Mouse (Mus musculus): ENCODE measurements around the gene Kcnk7.

Kcnk7 gene

DNA sequence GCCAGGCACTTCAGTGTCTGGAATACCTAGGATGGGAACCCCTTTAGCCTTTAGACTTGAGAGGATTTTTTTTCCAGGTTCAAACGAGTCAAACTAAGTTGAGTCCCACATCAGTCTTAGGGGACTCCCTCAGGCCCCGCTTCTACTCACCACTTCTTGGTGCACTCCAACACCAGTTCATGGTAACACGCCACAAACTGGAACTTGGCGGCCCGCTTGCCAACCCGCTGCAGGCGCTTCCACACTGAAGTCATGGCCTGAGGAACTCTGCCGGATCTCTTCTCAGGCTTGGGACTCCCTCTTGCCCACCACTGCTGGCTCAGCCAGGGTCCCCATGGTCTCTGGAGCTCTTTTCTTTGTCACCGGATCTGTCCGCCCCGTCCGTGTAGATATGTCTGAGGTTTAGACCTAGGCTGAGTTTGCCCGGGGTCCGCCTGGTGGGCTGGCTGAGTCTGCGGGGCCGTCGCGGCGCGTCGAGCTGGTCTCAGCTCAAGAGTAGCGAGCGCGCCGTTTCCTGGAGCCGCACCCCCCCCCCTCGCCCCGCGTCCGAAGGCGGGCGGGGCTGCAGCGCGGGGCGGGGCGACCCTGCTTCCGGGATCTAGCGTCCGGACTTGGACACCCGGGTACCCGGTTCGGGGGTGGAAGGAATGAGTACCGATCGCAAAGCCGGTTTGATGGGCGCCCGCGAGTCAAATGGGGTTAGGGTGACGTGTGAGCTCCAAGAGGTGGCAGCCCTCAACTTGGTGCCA is 21.8 kb downstream of the Kcnk7 start, which contains the start of gene Ehbp1l1:
Ehbp1l1 (minus strand) TSS at position 551 of the 749 bp plus-strand sequence.
- peak; percentile 66 for DNase-seq

DNA sequence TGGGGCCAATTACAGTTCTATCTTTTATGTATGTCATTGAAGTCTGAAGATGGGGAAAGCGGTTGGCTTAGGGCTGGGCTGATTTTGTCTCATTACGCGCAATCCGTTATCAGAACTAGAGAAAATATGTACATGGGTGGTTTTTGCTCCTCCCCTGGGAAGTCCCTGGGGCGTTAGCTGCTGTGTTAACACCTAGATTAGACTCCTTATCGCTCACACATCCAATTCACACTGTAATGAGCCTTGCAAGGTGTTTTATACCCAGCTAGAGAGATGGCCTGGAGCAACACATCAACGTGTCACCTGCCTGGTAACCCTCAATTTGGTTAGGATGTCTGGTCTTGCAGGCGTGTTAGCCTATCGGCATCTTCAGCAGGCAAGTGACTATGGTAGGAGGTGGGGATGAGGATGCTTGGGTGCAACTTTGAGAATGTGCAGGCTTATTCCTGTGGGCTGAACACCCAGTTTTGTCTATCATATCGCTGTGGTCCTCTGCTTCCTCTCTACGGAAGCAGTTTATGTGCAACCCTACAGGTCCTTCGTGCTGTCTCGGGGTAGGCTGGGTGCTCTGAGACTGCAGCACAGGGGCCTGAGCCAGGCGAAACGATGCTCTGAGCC is 22.9 kb downstream of the Kcnk7 start:
- DNase-seq: peak in 1 of 2 experiments; percentile 15

DNA sequence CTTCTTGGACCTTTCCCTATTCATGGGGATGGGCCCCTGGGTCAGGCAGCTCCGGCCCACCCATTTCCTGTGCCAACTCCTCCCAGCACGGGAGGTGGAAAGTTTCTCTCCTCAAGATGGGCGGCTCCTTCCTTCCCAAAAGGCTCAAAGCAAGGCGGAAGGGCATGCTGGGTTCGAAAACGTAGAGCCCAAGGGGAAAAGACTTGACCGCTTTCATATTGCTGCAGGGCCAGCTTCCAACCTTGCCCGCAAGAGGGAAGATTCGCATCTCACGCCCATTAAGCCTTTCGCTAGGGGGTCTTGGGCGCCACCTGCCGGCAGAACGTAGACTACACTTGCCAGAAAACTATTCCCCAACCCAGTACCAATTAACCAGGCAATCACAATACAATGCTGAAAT is 23.5 kb downstream of the Kcnk7 start:
- DNase-seq: peak; percentile 94 to 97

DNA sequence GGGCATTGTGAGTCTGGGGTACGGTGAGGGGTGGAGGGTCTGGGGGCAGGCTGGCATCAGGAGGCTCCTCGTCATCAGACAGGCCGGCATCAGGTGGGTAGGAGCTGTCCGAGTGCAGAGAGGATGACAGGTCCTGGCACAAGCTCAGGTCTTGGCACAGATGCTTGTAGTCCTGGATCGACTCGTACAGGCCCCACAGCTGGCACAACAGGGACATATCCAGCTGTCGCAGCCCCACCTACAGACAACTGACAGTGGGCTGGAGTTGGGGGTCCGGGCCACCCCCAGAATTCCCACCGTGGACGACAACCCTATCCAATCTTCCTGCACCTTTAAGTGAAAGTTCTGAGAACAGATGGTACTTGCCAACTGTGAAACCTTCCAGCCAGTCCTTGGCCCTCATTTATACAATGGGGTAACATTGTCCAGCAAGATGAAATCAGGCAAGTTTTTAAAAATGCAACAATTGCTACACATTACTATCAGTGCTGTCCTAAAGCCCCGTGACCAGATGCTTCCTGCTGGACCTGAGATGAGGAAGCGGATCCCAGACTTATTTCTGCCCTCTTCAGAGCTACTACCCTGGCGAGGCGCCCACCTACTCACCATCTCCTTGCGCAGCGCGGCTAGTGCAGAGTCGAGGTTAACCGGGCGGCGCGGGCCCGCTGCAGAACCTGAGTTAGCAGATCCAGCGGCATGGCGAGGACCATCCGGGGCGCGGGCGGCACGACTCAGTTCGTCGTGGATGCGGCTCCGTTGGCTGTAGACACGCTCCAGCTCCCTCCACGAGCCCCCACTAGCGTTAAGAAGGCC is 24.7 kb downstream of the Kcnk7 start:
- peak; percentile 89 for DNase-seq

DNA sequence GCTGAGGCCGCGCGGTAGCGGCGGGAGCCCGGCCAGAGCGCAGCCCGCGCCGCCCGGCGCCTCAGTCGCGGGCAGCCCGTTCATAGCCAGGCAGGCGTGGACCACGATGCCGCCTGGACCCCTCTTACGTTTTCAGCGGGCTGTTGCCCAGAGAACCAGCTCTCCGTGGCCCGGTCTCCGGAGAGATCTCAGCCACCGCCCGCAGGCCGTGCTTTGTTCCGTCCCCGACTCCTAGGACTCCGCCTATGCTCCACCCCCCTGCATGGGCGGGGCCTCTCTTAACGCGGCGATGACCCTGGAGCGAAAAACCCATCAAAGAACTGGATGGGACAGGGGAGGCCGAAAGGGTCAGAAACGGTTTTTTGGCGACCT is 25.3 kb downstream of the Kcnk7 start, which contains the start of gene Fam89b:
Fam89b (minus strand) TSS at position 210 of the 372 bp plus-strand sequence.
- peak; percentile 93 to 96 for DNase-seq

DNA sequence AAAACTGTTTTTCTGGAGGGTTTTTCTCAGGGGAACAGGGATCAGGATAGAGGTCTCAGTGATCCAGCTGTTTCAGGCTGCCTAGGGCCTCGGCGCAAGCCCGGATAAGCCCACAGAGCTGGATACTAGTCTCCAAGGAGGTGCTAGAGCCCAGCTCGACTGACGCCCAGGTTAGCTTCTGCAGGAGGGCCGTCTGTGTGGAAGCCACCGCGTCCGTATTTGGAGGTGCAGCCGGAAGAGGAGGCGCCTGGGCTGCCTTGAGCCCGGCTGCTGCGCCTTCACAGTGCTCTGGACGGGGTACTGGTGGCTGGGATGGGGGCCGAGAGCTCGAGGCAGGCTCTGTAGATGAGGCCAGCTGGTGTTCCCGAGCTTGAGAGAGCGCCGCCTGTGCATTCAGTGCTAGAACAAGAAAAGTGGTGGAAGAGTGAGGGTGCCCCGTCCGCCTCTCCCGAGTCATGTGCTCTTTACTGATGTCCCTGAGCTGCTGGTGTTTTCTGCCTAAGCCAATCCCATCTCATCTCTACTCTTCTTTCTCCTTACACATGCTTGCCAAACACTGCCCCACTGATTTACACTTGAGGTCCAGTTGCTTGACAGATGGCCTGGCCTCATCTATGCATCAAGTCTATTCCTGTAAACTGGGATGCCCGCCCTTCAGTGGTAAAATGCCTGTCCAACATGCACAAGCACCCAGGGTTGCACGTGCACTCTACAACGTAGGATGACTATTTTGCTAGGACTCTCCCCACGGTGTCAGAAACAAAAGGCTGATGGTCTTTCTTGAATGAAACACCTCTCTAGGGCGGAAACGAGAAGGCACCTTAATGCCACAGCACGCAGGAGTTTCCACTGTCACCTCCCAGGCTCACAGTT is 26.4 kb downstream of the Kcnk7 start:
- peak; percentile 81 to 85 for DNase-seq

DNA sequence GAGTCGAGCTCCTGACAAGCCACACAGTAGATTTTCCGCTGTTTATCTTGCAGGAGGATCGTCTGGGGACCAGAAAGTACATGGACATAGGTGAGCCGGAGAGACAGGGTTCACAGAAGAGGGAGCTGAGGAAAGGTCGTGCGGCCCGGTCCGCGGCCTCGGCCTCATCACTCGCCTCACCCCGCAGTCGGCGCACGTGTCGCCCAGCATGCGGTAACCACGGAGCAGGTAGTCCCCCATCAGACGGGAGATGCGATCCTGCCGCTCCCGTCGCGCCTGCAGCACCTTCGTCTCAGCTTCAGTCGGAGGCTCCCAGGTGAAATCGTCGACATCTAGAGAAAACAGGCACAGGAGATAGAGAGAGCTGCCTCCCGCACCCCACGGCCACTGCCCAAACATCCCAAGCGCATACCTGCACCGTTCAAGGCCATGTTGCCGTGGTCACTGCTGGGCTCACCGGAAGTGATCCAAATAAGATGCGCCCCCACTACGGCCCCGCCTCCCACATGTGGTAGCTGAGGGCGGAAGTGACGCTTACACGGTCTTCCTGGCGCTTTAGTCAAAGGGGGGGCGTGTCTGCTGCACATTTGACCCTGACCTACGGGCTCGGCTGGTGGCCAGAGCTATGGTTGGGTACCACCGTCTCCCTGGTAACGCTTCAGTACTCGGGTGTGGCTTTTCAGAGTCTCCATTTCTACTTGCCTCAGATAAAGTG is 27.3 kb downstream of the Kcnk7 start:
- DNase-seq: peak; percentile 97 to 98

DNA sequence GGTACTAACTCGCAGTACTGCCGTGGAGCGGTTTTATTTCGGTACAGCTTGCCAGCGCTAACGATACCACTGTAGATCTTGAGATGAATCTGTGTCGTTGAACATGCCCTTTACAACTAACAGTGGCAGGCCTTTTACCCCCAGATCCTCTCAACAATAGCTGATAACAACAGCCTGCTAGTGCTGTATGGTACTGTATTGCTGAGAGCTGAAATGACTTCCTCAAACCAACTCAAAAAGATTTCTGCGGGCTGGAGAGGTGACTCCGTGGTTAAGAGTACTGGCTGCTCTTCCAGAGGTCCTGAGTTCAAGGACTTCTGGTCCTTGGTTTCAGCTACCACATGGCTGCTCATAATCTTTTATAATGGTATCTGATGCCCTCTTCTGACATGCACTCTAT is 30.2 kb downstream of the Kcnk7 start:
- DNase-seq: no peak

DNA sequence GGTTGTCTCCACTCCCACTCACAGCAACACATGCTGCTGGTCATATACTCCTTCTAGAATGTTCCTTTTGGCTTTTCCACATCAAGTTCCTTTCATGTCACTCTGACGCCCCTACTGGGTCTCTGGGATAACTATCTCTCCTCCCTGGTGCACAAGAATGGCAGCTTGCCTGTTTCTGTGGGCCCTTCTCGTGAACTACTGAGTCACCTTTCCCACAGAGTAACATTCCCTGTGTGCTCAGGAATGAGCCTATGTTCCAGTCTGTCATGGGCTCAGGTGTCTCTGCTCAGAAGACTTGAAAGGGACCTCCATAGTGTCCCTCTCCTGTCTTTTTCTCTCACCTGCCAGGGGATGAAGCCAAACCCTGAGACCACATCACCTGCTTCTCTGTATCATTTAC is 35.3 kb downstream of the Kcnk7 start:
- peak in 1 of 2 experiments; percentile 21 for DNase-seq

DNA sequence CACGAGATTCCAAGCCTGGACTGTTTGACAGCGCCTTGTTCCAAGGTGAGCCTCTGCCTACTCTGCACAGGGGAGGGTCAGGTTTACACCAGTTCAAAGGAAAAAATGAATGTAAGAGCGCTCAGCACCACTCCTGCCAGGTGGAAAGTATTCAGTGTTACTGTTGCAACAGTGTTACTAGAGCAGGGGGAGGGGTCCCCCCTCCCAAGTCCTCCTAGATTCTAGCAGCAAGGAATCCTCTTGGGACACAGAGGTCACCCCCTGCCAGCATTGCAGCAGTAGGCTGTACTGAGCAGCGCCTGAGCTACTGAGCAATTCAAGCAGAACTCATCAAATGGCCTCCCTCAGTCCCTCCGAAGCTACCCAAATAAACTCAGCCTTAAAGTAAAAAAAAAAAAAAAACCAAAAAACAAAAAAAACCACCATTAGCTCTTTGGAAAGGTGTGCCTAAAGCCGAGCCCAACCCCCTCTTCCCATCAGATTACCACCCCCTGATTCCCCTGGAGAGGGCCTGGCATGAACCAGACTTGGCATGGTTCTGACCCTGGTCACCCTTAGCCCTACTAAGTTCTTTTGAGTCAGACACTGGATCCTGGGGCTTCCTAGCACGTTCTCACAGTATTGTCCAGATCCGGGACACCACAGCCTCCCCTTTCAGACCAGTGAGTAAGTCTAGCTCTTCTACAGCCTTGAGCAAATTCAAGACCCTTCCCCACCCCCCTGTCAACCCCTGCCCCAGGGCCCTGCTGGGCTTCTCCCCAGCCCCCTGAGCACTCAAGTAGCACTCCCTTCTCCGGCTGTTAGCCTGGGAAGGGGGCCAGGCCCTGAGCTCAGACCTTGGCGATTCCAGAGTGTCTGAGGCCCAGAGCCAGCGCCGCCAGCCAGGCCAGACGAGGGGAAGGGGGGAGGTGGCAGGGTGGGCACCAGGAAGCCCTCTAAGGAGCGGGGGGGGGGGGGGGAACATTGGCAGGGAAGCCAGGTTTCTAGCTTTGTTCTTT is 36.5 kb downstream of the Kcnk7 start, which contains the start of gene Ltbp3:
Ltbp3 (plus strand) TSS at position 585 of the 998 bp plus-strand sequence.
- DNase-seq: peak; percentile 96 to 97

DNA sequence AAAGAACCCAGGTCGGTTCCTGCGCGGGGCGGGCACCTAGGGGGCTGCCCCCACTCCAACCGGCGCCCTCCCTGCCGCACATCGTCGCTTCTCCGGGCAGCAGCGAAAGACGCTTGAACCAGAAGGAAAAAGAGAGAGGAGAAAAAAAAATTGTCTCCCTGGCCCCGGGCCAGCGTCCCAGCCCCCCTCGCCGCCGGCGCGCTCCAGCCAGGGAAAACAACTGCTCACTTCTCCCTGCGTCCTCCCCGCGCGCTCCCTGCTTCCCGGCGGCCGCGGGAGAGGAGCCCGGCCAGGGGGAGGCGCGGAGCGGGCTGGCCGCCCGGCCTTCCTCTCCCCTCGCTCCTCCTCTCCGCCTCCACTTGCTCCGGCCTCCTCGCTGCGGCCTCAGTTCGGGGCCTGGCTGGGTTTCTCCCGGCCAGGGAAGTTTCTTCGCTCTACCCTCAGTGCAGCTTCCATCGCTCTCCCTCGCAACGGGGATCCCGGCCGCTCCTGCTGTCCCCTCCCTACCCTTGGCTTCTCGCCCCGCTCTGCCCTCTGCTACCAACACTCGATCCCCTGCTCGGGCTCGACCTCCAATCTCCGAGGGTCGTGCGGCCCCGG is 37.6 kb downstream of the Kcnk7 start:
- peak; percentile 89 to 90 for DNase-seq

DNA sequence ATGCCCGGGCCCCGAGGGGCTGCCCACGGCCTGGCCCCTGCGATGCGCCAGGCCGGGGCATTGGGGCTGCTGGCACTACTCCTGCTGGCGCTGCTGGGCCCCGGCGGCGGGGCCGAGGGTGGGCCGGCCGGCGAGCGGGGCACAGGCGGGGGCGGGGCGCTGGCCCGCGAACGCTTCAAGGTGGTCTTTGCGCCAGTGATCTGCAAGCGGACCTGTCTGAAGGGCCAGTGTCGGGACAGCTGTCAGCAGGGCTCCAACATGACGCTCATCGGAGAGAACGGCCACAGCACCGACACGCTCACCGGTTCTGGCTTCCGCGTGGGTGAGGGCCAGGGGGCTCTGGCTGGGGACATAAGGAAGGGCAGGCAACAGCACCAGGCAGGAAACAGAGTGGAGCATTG is 38.1 kb downstream of the Kcnk7 start:
- no peak for DNase-seq

DNA sequence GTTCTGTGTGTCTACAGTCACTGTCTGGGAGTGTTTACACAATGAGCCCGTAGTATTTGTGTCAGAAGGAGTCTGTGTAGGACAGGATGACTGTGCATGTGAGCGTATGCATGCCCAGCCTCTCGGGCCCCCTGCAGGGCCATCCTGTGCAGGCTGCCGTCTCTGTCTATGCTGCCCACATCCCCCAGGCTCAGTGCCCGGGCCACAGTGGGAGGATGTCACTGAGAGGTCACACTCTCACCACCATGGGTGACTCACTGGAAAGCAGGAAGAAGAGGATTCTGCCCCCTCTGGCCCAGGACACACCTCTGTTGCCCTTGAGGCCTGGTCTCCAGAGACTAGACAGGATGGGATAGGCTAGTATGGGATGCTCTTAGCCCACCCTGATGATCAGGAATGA is 39.4 kb downstream of the Kcnk7 start:
- DNase-seq: peak; percentile 77 to 79

DNA sequence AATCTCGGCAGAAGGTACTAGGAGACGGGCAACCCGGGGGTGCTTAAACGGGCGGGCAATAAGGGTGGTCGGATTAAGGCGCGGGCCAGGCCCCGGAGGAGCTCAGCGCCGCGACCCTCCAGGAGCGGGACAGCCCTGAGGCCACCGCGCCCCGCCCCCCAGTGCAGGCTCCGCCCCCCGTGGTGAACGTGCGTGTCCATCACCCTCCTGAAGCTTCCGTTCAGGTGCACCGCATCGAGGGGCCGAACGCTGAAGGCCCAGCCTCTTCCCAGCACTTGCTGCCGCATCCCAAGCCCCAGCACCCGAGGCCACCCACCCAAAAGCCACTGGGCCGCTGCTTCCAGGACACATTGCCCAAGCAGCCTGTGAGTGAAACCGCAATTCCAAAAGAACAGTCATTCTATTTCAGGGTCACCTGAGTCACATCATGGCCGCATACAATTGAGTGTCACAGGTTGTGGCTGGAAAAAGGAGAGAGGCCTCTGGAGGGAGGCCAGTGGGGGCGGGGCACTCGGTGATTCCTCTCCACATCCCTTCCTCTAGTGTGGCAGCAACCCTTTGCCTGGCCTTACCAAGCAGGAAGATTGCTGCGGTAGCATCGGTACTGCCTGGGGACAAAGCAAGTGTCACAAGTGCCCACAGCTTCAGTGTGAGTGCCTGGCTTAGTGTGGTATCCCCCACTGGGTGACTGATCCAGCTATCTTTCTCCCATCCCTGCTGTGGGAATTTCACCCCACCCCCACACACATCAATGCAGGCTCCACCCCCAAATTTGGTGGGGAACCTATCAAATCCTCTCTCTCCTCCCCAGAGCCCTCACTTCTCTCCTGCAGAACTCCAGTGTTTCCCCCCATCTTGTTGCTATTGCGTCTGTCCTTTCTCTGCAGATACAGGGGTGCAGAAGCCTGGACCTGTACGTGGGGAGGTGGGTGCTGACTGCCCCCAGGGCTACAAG is 41.9 kb downstream of the Kcnk7 start:
- peak in 1 of 2 experiments; percentile 63 for DNase-seq

DNA sequence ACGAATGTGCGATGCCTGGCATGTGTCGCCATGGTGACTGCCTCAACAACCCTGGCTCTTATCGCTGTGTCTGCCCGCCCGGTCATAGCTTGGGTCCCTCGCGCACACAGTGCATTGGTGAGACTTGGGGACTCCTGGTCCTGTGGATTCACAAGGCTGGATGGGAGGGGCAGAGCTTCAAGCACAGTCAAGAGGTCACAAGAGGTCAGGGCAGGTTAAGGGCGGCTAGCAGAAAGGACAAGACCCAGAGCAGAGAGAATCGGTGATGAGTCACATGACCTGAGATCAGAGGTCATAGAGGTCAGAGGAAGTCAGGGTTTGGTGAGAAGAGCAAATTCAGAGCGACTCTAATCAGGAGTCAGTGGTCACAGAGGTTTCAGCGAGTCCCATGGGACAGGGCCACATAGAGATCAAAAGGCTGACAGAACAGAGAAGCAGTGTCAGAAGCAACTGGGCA is 42.8 kb downstream of the Kcnk7 start:
- DNase-seq: no peak

DNA sequence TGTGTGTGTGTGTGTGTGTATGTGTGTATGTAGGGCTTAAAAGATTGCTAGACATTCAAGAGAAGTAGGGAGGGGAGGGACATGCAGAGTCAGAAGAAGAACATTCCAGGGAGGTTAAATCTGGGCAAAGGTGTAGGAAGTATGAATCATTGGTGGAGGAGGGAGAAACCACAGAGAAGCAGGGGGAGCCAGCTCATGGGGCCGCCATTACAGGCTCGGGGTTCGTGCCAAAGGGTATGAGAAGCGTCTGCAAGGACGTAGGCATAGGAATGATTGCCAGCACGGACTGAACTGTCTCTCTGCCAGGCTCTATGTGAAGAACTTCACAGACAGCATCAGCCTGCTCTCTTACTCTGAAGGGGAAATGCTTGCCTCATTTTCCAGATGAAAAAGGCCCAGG is 45.3 kb downstream of the Kcnk7 start:
- DNase-seq: no peak

DNA sequence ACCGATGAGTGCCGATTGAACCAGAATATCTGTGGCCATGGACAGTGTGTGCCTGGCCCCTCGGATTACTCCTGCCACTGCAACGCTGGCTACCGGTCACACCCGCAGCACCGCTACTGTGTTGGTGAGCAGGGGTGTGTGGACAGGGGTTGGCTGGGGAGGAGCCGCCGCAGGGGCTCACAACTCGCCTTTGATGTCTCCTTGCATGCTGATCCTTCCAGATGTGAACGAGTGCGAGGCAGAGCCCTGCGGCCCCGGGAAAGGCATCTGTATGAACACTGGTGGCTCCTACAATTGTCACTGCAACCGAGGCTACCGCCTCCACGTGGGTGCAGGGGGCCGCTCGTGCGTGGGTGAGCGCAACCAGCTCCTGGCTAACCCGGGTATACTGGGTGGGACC is 46.8 kb downstream of the Kcnk7 start:
- peak in 1 of 2 experiments; percentile 12 for DNase-seq

DNA sequence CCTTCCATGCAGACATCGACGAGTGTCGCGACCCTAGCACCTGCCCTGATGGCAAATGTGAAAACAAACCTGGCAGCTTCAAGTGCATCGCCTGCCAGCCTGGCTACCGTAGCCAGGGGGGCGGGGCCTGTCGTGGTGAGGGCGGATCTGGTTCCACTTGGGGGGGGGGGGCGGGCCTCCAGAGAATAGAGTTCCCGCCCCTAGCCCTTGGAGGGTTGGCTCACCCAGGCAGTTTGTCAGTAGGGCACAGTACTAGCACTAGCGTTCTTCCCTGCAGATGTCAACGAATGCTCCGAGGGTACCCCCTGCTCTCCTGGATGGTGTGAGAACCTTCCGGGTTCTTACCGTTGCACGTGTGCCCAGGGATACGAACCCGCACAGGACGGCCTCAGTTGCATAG is 47.6 kb downstream of the Kcnk7 start:
- DNase-seq: peak; percentile 78 to 79
